Mouse (Mus musculus): ENCODE measurements around the gene Agmat.

Gene Agmat

DNA sequence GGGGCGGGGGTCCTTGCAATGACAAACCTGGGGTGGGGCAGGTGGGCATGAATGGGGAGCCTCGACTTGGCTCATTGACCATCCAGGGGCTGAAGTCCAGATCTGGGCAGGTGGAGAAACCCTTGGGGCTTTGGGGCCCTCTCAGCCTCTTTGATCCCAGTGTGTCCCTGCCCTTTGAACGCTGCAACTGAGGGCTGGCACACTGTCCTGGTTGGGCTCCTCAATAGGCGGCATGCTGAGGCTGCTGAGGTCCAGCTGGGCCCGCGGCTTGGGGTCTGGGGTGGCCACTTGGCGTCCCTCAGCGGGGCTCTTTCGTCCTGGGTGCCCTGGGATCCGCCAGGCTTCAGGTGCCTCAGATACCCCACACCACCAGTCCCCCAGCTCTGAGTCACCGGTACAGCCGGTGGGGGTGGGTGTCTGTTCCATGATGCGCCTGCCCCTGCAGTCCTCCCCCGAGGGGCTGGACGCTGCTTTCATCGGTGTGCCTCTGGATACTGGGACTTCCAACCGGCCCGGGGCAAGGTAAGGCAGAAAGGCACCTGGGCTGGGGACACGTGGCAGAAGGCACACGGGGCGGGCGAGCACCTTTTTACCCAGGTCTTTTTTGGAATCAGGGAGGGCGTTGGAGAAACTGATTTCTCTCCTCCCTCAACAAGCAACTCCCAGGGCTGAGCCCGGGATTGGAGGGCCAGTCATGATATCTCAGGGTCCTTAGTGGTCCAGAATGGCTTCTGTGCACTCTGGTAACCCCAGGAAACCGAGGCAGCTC lies at the start of gene Agmat:
Gene Agmat (plus strand): TSS at position 95 of the 769 bp plus-strand sequence.
- no peak for DNase-seq

DNA sequence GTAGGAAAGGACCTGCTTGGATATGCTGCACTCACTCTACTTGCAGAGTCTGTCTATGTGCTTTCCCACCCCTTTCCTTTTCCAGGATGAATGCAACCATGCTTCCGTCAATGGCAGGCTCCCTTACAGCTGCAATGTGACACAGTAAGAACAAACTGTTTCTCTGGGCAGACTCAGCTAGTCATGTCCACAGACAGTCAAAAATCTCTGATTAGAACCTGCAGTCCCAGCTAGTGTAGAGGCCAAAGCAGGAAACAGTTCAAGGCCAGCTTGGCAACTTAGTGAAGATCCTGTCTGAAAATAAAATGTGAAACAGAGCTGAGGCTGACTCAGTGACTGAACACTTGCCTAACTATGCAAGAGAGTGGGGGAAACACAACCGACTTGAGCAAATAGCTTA lies 41.8 kb upstream of the Agmat start:
- DNase-seq, result no peak

DNA sequence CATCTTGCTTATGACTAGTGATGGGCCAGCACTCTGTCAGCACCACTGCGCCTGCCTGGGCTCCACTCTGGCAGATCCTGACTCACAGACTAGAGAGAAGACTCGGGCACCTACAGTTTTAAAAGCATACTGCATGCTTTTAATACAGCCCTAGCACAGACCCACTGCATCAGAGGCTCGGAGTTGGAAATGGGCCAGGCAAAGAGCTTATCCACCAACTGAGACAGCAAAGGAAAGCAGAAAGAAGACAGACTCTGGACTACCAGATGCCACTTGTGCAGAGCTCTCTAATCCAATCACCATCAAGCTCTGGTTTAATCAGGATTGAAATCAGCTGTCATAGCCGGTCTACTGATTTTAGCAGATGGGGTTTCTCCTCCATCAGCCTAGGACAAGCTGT lies 41.1 kb upstream of the Agmat start:
- peak; percentile 89 to 90 for DNase-seq

DNA sequence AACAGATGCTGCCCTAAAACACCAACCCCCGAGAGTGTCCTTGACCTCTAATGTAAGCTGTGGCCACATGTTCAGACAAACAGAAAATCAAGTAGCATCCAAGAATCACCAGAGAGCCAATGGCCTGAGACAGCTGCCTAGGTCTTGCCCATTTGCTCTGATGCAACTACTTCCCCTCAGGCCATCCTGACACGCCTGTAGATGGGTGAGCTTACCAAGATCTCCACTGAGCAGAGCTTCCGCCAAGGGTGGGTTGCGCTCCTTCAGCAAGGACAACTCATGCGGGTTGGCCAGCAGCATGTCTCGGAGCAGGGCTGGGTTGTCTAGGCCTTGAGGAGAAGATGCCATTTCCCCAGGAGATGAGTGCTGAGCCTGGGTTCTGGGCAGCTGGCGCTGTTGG lies 38.5 kb upstream of the Agmat start:
- no peak for DNase-seq

DNA sequence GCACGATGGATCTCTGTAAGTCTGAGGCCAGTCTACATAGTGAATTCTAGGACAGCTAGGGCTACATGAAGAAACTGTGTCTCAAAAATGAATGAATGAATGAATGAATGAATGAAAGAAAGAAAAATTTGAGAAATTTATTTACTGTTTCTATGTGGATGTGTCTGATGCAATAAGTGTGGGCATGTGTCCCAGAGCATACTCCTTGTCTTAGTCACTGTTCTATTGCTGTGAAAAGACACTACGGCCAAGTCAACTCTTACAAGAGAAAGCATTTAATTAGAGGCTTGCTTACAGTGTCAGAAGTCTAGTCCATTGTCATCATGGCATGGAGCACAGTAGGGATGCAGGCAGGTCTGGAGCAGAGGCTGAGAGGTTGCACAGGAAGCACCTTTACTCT lies 37.5 kb upstream of the Agmat start:
- DNase-seq, result no peak

DNA sequence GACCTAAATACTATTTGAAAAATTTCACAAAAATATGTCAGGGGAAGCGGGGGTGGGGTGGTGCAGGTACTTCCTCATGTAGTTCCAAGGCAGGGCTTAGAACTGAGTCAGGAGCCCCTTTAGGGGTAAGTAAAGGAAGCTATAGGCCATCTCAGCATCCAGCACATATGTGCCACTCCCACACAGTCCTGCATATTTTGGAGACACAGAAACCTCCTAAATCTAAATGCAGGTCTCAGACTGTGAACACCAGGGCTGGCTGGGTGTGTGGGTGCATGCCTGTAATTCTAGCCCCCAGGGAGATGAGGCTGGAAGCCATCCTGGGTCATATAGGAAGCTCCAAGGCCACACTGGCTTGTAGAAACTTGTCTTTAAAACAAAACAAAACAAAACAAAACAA lies 35.2 kb upstream of the Agmat start:
- no peak for DNase-seq

DNA sequence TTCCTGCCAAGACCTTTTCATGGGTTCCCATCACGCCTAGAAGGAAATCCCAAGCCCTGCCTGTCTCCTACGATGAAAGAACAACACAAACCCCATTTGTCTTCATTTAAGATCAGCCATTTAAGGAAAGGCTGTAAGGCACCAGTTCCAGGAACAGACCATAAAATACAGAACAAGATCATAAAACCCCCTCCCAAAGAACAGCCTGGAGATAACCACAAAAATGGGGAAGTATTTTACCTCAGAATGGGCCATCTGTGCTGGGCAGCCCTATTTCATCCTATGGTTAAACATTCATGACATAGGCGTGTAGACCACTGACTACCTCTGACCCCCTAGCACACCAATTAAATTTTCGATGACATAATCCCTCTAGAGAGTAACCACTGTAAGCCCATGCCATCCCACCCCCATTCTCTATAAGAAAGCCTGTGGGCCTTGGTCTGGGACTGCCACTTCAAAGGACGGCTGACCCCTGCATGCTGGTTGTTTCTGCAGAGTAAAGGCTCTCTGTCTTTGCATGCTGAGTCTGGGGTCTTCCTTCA lies 32.8 kb upstream of the Agmat start:
- no peak for DNase-seq

DNA sequence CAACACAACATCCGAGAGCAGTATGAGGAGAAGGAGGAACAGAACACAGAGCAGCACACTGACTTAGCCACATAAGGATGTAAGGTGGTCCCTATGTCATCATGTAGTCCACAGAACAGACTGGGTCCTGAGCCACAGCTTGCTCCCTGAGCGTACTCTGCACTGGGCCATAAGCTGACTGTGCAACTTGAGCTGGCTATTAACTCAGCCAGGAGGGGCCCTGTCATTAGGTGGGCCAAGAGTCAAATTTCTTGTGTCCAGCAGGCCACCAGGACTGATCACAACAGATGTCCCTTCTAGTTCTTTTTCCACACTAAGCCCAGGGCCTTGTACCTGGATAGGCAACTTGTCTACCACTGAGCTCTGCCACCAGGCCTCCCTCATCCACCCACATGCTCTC lies 31.4 kb upstream of the Agmat start:
- DNase-seq, result peak in 1 of 2 experiments; percentile 26

DNA sequence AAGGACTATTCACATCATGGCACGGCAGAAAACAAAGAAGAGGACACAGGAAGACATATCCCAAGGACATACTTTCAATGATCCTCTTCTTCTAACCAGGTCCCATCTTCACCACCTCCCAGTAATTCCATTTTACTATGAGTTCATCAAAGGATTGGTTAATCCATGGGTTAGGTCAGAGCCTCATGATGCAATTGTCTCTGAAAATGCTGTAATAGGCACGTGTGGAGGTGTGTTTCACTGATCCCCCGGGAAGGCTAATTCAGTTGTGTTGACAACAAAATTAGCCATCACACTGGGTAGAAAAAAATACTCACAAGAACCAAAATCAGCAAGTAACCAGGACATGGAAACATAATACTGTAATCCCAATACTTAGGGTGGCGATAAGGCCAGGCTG lies 28.8 kb upstream of the Agmat start:
- DNase-seq, result no peak

DNA sequence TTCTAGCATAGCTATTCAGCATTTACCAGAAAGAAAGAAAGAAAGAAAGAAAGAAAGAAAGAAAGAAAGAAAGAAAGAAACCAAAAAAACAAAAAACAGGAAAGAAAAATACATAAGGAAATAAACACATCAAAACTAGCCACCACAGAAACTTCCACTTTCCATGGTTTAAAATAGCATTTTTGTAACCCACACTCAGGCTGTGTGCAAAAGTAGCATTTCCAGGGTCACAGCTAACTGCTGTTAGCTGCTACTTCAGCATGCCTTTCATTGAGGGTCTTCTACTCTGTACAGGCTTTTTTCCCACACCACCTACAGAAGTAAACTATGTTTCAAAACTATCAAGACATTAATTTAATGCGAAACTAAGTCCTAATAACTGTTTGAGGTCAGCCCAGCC lies 27.2 kb upstream of the Agmat start:
- DNase-seq, result no peak

DNA sequence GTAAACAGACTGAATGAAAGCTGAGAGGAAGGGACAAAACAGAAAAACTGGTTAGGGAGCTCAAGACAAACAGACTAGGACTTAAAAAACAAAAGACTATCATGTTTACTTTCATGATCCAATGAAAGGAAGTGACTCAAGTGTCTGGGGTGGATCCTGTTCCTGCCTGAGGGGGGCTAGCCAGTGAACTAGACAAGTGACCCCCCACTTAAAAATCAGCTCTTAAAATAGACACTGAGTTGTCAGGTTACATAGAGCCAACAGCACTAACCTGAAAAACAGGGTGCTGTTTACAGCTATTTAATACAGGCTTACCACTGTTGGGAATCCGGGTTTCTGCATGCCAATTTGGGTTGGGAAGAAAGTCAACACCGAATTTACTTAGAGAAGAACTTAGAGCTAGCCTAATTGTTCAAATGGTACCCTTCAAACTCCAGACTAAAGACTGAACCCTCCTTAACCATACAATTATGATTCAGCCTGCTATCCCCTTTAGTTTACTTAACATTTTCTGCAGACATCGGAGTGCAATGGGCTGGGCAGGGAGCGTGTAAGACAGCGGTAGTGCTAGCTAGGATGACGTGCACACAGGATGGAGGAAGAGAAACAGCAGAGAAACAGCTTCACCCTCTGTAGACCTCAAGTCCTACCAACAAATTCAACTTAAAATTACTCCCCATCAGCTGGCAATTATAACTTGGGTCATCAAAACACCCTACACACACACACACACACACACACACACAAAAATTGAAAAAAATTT lies 25.5 kb upstream of the Agmat start:
- DNase-seq, result no peak

DNA sequence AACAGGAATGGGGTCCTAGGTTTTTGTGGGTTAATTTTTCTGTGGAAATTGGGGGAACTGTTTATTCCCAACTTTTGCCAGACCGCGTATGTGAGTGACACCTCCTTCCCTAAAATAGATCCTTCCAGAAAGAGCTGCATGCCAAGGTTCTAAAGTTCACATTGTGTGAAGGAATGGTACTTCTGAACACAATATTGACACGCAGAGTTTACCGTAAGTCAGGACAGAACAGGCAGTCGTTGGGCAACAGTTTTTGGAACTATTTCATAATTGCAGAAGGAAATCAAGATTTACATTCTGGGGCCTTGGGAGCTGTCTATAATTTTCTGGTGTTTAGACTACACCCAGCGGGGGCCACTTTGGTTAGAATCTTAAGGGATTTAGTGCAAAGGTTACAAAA lies 24.5 kb upstream of the Agmat start:
- no peak for DNase-seq

DNA sequence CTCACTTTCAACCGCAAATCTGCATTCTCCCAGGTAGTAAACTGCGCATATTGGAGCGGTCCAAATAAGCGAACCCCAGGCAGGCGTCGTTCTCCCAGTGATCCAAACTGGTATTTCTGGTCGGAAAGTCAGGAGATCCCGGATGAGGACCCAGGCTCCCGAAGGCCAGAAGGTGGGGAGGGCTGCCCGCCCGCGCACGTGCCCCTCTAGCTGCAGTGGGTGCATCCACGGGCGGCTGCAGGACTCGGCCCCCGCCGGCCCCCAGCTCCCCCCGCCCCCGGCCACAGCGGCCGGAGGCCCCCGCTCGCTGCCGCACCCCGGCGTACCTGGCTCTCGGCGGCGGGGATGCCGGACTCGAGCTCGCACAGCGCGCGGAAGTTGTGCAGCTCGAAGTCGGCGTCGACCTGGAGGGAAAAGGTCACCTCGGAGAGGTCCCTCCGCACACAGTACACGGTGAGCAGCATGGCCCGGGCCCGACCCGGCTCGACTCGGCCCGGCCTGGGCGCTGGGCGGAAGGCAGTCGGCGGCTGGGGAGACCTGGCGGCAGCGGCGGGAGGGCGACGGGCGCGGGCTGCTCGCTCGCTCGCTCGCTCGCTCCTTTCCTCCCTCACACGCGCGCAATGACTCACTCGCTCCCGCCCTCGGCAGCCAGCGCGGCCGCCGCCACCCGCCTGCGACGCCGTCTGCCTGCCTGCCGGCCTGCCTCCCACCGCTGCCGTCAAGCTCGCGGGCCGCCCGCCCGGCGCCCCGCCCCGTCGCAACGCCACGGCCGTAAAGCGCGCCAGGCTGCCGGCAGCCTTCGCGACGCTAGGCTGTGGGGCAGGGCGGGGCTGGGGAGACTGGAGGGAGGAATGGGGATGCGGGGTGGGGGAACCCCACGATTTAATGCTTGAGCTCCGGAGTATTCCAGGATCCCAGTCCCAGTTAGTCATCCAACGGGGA lies 23.5 kb upstream of the Agmat start, which contains the start of gene Ddi2:
Gene Ddi2 (minus strand): TSS at position 689 of the 942 bp plus-strand sequence.
- DNase-seq, result peak; percentile 96 to 98

DNA sequence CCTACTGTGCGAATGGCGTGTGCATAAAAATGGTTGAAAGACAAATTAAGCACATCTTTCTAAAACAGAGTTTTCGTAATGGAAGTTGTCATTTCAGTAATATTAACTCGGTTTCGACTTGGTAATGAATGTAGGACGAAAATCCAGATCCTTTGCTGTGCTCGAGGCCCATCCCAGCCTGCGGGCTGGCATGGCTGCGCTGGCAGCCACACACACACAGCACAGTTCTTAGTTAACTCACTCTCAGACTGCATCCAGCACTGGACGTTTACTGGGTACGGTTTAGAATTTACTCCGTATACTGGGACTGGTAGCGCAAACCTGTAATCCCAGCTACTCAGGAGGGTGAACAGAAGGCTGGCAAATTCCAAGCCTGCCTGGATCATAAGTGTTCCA lies 22.8 kb upstream of the Agmat start:
- DNase-seq, result peak; percentile 24 to 58

DNA sequence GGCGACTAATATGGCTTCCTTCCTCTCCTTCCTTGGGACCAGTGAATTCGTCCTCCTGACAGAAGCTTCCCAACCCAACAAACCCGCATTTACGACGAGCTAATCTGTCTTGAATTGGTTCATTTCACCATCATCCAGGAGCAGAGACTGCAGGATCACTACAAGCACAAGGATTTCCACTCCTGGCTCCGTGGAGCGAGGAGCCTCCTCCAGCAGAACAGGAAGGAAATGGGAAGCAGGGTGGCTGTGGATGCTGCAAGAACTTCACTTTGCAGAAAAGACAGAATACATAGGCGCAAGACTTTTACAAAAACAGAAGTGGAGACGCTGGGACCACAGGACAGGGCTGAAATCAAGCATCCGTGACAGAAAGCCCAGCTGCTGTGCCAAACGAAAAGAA lies 21.9 kb upstream of the Agmat start:
- no peak for DNase-seq

DNA sequence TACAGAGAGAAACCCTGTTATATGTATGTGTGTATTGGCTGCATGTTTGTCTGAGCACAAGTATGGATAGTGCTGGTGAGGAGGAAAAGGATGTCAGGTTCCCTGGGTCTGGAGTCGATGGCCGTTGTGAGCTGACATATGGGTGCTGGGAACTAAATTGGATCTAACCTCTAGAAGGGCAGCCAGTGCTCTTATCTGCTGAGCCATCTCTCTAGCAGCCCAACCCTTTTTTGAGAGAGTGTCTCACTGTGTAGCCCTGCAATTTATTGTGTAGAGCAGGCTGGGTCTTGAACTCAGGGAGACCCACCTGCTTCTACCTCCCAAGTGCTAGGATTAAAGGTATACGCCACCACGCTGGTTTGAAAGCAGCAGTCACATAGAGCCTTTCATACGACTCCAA lies 21.2 kb upstream of the Agmat start:
- no peak for DNase-seq

DNA sequence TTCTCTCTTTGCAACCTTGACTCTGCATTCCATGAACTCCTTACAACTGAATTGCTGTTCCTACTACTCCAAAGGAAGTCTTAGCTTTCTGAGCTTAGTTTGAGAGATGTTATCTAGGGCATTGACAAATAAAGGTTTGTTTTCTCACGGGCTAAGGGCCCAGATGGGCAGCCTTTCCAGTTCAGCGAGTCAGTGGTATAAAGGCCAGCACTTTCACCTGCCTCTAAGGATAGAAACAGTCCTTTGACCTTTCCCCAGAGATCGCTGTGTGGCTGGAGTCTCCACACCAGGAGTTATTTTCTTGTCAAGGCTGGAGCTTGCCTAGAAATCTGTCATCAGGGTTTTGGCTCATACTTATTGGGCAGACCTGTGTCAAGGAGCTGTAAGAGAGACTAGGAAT lies 20.7 kb upstream of the Agmat start:
- DNase-seq, result no peak

DNA sequence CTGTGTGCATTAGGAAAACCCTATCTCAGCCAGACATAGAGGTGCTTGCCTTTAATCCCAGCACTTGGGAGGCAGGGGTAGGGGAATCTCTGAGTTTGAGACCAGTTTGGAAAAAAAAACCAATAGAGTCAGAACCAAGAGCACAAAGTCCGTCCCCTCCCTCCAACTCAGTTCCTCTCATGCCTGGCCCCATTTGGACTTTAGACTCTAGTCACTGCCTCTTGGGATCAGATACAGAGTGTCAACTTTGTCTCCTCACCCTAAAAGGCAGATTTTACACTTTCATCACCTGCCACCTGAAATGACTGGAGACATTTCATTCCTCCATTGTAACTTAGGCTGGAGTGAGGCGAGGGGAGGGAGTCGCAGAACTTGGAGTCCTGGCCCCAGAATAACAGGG lies 17.2 kb upstream of the Agmat start:
- no peak for DNase-seq

DNA sequence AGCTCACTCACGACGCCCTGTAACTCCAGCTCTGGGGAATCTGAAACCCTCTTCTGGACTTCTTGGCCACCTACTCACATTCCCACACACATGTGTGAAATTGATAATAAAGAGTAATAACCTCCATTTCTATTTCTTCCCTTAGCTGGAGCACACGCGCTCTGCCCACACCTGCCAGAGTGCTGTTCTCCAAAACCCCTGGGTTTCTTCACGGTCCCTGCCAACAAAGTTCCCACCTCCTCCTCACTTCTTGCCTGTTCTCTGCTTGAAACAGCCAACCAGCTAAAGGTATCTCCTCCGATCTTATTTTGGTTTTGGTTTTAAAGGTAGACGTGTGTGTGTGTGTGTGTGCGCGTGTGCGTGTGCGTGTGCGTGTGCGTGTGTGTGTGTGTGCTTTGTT lies 16.1 kb upstream of the Agmat start:
- DNase-seq, result no peak

DNA sequence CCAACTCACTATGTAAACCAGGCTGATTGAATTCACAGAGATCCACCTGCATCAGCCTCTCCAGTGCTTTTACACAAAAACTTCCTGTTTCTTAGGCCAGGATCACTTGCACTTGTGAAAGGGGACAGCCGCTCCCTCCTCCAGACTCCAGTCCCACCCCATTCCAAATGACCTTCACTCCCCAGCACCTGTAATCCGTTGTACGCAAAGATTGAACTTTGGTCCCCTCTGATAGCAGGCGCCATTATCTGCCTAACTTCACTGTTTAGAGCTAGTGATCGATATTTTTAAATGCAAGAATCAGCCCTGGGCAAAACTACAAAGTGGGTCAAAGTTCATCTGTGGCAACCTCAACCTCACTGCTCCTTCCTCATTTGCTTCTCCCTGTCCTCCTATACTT lies 14.7 kb upstream of the Agmat start:
- no peak for DNase-seq

DNA sequence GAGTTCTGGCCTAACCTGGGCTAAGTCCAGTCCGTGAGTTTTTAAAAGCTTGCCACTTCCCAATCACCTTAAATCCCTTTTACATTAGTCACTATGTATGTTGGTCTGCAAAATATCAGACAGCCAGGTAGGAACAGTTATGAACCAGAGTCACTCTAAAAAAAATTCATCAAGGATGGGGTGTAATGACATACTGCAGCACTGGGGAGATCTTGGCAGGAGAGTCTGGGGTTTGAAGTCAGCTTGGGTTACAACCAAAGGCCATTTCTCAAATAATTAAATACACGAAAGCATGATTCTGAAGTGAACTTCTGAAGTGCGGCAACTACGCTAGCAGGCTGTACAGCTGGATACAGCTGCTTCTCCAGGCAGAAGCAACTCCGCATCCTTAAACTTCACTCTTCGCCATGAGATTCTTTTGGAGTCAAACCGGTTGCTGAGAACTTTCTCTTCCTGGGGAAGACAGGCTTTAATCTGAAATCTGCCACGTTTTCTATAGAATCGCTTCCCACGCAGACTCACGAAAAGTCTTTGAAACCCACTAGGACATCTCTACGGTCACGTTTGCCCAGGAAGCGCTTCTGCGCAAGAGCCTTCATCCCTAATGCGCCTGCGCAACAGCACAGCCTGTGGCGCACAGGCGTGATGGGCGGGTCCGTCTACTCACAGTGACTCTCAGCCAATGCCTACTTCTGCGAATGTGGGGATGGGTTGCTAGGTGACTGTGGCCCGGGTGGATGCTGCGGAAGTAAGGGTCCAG lies 11.8 kb upstream of the Agmat start:
- DNase-seq, result peak; percentile 89 to 95

DNA sequence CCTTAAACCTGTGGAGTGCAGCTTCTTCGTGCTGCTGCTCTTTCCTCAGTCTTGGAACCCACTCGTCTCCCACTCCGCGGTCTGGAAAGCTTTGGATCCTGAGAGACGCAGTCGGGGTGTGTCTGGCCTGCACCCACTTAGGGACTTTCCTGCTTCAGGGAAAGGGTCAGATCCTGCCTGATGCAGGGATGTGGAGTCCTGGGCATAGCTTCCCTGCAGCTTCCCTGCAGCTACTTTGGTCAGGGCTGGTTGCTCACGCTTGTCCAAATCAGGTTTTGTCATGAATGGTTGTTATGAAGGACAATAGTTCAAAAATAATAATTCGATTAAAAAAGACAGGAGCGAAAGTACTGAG lies 11.3 kb upstream of the Agmat start:
- no peak for DNase-seq
